Mouse (Mus musculus) testis, postnatal 14 days (tissue): Measurements from ENCODE around the gene Kif13a.

Experiments used
- DNase-seq: peaks from one replicate; pipeline ENCODE4 v3.0.0; 2021; ENCODE audit warnings: low spot score

Kif13a gene

GRCm38 (mm10) chr13:46776636-46777305 lies 152.9 kb downstream of the Kif13a start:
- no peak for DNase-seq

GRCm38 (mm10) chr13:46774998-46775397 lies 154.7 kb downstream of the Kif13a start:
- no peak for DNase-seq

- DNase-seq = no peak
These were observed 157.1 kb downstream of the Kif13a start for GRCm38 (mm10) chr13:46772581-46772980.

GRCm38 (mm10) chr13:46765361-46765760 lies 164.3 kb downstream of the Kif13a start:
- DNase-seq = no peak

GRCm38 (mm10) chr13:46763210-46763609 lies 166.5 kb downstream of the Kif13a start:
- no peak for DNase-seq

DNA sequence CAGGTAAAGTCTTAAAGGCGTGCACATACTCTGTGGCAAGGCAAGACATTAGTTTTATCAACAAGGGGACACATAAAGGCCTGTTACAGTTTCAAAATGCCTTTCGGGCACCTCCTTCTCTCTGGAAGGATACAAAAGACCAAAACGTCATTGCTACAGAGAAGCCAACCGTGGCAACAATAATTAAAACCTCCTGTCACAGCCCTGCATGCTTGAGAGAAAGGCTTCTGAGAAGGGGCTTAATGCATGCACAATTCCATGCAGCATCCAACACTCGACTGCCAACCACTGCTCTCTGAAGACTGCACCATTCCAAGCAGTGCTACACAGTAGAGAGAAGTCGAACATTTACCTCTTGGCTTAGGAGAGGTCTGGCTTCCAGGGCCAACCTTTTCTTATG lies 168.7 kb downstream of the Kif13a start:
- no peak for DNase-seq

DNA sequence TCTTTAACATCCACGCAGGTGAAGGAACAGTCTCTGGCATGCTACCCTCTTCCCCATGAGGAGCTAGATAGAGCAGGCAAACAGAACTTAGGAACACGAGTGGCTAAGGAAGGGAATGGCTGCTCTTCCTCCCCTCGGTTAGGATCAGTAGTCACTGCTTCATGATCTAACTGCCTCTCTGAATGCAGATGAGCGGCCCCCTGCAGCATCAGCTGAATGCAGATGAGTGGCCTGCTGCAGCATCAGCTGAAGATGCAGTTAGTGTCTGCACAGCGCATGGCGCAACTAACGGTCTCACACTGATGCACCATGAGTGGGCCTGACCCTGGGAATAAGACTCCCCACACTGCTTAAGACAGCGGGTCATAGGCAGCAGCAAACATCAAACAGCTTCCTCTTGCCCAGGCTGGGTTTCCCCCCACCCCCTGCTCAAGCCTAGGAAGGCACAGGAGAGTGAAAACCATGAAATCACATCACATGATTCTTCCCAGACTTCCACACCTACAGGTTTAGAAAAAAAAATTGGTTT lies 170.3 kb downstream of the Kif13a start:
- DNase-seq = no peak

GRCm38 (mm10) chr13:46758627-46759026 lies 171.0 kb downstream of the Kif13a start:
- DNase-seq = peak; percentile 71

- no peak for DNase-seq
These were observed 171.7 kb downstream of the Kif13a start for GRCm38 (mm10) chr13:46757946-46758345.

GRCm38 (mm10) chr13:46753294-46753693 lies 176.4 kb downstream of the Kif13a start:
- no peak for DNase-seq

DNA sequence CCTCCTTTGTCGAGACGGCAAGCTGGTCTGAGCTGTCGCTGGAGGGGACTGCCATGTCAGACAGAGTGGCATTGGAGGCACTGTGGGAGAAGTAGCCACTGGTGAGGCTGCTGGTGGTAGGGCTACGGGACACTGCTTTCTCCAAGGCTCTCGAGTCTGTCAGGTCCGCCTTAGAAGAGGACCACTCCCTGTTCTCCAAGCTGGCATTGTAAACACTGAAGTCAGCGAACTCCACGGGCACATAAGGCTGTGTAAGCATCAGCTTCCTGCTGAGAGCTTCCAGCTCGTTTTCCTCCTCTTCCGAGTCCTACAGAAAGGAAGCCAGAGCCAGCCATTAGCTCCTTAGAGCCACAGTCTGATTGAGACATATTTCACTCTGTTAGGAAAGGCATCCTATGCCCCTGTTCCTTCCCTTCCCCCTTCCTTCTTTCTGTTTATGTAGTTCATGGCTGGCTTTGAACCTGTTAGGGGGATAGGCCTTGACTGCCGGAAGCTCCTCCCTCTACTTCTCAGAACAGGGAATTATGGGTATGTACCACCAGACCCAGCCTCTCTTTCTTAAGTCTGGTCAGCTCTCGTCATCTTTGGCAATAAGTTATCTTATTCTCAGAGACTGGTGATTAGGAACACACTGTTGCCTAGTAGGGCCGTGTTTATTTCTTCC lies 177.0 kb downstream of the Kif13a start:
- no peak for DNase-seq

DNA sequence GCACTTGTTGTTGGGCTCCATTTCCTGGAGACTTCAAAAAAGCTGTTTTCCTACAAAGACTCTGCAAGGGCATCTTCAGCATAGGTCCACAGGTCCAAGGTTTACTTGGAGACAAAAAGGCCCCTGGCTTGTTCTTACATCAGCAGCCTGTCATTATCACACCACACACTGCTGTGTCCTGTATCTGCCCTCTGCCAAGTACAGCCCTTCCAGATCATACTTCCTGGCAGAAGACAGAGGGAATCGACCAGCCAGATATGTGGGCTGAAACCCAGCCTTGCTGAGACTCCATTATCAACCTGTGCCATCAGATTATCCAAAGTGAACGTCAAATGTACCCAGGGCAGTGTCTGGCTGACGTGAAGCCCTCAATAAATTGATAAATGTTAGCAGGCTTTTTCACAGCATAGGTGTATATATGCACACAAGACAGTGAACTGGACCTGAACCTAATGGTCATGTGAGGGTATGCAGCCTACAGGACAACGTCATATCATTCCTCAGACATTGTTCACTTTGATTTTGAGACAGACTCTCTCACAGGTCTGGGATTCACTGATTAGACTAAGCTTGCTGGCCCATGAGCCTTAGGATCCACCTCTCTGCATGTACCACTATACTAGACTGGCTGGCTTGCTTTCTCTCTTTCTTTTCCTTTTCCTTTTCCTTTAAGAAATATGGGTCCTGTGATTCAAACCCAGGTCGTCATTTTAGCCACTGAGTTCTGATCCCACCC lies 181.4 kb downstream of the Kif13a start:
- DNase-seq = no peak

- DNase-seq = no peak
These were observed 185.8 kb downstream of the Kif13a start for GRCm38 (mm10) chr13:46743821-46744220.

- no peak for DNase-seq
These were observed 187.3 kb downstream of the Kif13a start for GRCm38 (mm10) chr13:46742367-46742766.

- DNase-seq = no peak
These were observed 190.2 kb downstream of the Kif13a start for GRCm38 (mm10) chr13:46739426-46739825.

GRCm38 (mm10) chr13:46737482-46737881 lies 192.2 kb downstream of the Kif13a start:
- DNase-seq = no peak

- no peak for DNase-seq
These were observed 193.2 kb downstream of the Kif13a start for GRCm38 (mm10) chr13:46736479-46736865.

DNA sequence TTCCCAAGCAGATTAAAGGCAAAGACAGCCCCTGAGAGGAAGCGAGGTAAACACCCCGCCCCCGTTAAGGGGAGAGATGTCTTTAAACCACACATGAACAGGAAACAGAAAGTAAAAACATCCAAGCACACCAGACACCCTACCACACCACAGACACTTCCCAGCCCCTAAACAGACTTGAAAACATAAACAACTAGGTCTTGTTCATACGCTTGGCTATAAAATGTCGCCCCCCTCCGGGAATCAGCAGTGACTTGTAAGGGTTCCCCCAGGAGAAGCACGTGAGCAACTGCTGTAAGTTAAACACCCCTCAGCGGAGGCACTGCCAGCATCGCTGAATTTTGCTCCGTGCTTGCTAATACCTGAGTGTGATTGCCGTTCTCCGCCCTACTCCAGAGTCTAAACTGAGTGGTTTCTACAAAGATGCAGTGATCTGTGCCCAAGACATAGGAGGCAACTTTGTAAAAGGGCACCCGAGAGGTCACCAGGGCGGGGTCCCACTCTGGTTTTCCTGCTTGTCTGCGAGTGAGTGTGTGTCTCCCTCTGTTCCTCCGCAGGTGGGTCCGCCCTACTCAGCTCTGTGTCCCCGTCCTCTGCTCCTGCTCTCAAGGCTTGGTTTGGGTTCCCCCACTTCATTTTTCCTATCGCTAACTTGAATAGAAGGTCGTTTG lies 193.7 kb downstream of the Kif13a start:
- DNase-seq = peak; percentile 28

DNA sequence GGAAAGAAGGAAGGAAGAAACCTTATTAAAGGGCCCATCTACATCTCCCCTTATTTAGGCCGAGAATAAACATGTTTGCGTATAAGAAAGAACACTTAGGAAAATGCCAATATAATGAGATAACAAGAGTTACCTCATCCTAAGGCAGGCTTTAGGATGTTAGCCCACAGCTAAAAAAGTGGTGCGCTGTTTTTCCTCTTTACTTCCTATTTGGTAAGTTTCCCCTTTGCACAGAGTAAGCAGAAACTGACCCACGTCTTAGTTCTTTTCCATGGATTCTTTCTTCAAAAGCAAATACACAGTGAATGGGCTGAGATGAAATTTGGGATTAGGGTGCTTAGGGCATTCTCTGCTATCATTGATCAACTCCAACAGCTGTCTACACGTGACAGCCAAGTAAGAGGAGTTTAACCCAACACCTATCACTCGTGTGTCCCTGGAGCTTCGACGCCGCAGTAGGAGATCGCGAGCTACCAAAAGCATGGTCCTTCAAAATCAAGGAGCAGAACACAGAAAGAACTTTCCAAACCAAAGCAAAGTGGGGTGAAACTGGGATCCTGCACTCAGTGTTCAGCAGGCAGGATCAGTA lies 194.4 kb downstream of the Kif13a start:
- no peak for DNase-seq

GRCm38 (mm10) chr13:46729998-46730397 lies 199.7 kb downstream of the Kif13a start:
- DNase-seq = no peak

DNA sequence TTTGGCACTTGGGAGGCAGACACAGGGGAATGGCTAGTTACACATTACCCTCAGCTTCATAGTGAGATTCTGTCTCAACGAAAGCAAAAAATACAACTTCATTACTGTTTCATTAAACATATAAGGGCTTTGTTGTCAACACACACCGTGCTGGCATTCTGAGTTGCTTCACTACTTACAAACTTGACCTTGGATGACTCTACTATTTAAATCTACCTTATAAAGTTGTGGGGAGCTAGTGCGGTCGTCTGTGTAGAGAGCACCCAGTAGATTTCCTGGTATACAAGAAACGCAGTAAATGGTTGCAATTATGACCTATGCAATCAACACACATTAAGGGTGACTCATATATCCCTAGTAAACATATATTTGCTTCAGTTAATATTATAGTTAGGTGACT lies 201.3 kb downstream of the Kif13a start:
- no peak for DNase-seq

- DNase-seq = peak; percentile 99
These were observed 201.8 kb downstream of the Kif13a start, which contains the start of gene Nup153 for GRCm38 (mm10) chr13:46727837-46728268. Gene Nup153, minus strand, starts transcription at chr13:46727940.
